In the genomic region with DNA sequence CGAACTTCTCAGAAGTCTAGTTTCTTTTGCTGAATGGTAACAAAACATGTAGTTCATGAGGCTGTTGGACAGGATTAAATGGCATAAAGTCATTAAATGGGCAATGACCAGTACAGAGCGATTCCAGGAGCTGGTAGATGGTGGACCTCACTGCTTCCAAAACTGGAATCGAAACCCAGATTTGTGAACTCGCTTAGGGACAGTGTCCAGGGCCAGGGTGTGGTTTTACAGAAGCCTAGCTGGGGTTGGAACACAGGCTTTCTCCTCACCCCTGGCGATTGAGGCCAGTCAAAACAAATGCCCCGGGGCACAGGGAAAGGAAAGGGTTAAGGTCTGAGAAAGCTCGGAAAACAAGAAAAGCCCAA, we compare ENCODE assay signal across 10 mouse cellular contexts. TPM values are rescaled to one million over a fixed set of nuclear protein-coding genes. Genes with fewer than 3 reads are reported as not detected.
DNase-seq lines count a peak whose midpoint lies in the region; ATAC-seq and TF ChIP-seq lines count a peak whose summit lies in the region.
"Had no signal": no experiment of that assay in that cellular context is flagged by ENCODE, and none has a peak within 500 bp of the region (broad histone marks: within the 10 kb centered on the region; RNA-seq: fewer than 3 reads in every experiment).

No protein-coding gene starts in this region.

- WGBS in kidney, adult 2 months: 31% methylated on average over 7 of the region's 7 CpGs
- 19% methylated on average over 7 of the region's 7 CpGs for WGBS in embryonic facial prominence, embryonic 13.5 days
- WGBS in hindbrain, postnatal 0 days: 17% methylated on average over 7 of the region's 7 CpGs
- WGBS in midbrain, embryonic 15.5 days: 8% methylated on average over 7 of the region's 7 CpGs

- H3K27ac ChIP-seq in kidney, adult 2 months (ENCODE audit: insufficient read depth, low read depth, low read length): no peak overlapping the region
- H3K27ac ChIP-seq in embryonic facial prominence, embryonic 13.5 days: no peak overlapping the region
- peak overlapping the region; percentile 88 for H3K27ac ChIP-seq in hindbrain, postnatal 0 days
- peak overlapping the region; percentile 84 for H3K27ac ChIP-seq in midbrain, embryonic 15.5 days

- DNase-seq in kidney, adult 2 months: no peak
- no peak for DNase-seq in kidney, postnatal 36 days
- no peak for DNase-seq in hindbrain, postnatal 0 days (ENCODE audit: low spot score)
- no peak for DNase-seq in layer of hippocampus, postnatal 14 days (ENCODE audit: low spot score in 2 of 2)
- no peak for DNase-seq in gastrocnemius, adult 8-10 months (ENCODE audit: low spot score in 2 of 2)
- DNase-seq in layer of hippocampus, postnatal 36 days: no peak
- DNase-seq: thymus, postnatal 36 days had no signal

- no peaks in the 10 kb centered on the region for H3K4me1 ChIP-seq in kidney, adult 2 months (ENCODE audit: control insufficient read depth, insufficient read depth, low read length)
- H3K4me1 ChIP-seq in embryonic facial prominence, embryonic 13.5 days: peaks cover 14% of the 10 kb centered on the region
- peaks cover 4% of the 10 kb centered on the region; the same call in 1 of the 2 replicates for H3K4me1 ChIP-seq in hindbrain, postnatal 0 days (ENCODE audit: insufficient read depth, low read length)
- H3K4me1 ChIP-seq in midbrain, embryonic 15.5 days: peaks cover 52% of the 10 kb centered on the region

- TF ChIP-seq CTCF in kidney, adult 2 months (conservative IDR thresholded peaks at IDR 0.05; ENCODE audit: insufficient read depth, insufficient read length, low read depth, low read length): no peak
- TF ChIP-seq CTCF in hindbrain, postnatal 0 days (IDR thresholded peaks at IDR 0.05; ENCODE audit: low read depth): no peak

- peak overlapping the region; percentile 86 for H3K4me2 ChIP-seq in embryonic facial prominence, embryonic 13.5 days
- H3K4me2 ChIP-seq in hindbrain, postnatal 0 days (ENCODE audit: low read depth, low read length): peak overlapping the region; percentile 77
- H3K4me2 ChIP-seq in midbrain, embryonic 15.5 days: peak overlapping the region; percentile 85

- peaks cover 6% of the 10 kb centered on the region for H3K27me3 ChIP-seq in kidney, adult 2 months (replicated peaks; ENCODE audit: control insufficient read depth, insufficient read depth, low read length)
- H3K27me3 ChIP-seq in embryonic facial prominence, embryonic 13.5 days: peaks cover 29% of the 10 kb centered on the region
- H3K27me3 ChIP-seq in hindbrain, postnatal 0 days (ENCODE audit: insufficient read depth, low read length): no peaks in the 10 kb centered on the region
- no peaks in the 10 kb centered on the region for H3K27me3 ChIP-seq in midbrain, embryonic 15.5 days (replicated peaks)

- no peaks in the 10 kb centered on the region for H3K36me3 ChIP-seq in kidney, adult 2 months (ENCODE audit: control insufficient read depth, insufficient read depth, low read length)
- no peaks in the 10 kb centered on the region for H3K36me3 ChIP-seq in embryonic facial prominence, embryonic 13.5 days
- H3K36me3 ChIP-seq in hindbrain, postnatal 0 days (ENCODE audit: insufficient read depth, low read length): no peaks in the 10 kb centered on the region
- H3K36me3 ChIP-seq in midbrain, embryonic 15.5 days (replicated peaks): no peaks in the 10 kb centered on the region

- H3K9ac ChIP-seq in embryonic facial prominence, embryonic 13.5 days: peak overlapping the region; percentile 77
- peak overlapping the region; percentile 78 for H3K9ac ChIP-seq in hindbrain, postnatal 0 days (replicated peaks; ENCODE audit: low read length)
- H3K9ac ChIP-seq in midbrain, embryonic 15.5 days: peak overlapping the region; percentile 85

- H3K9me3 ChIP-seq in embryonic facial prominence, embryonic 13.5 days: no peaks in the 10 kb centered on the region
- no peaks in the 10 kb centered on the region for H3K9me3 ChIP-seq in hindbrain, postnatal 0 days (ENCODE audit: low read length)
- no peaks in the 10 kb centered on the region for H3K9me3 ChIP-seq in midbrain, embryonic 15.5 days

- no peak for ATAC-seq in embryonic facial prominence, embryonic 13.5 days (ENCODE audit: insufficient number of reproducible peaks, insufficient read depth, low FRiP score, low TSS enrichment, low read depth)
- ATAC-seq in hindbrain, postnatal 0 days: no peak
- ATAC-seq in midbrain, embryonic 15.5 days (replicated peaks): peak; percentile 25; the same call in 1 of the 2 replicates

- TF ChIP-seq POLR2A in kidney, adult 2 months (IDR thresholded peaks at IDR 0.05; ENCODE audit: low read depth, low read length): no peak

- H3K4me3 ChIP-seq in kidney, adult 2 months (ENCODE audit: insufficient read depth, low read depth, low read length): peak overlapping the region; percentile 34; the same call in 1 of the 2 replicates
- H3K4me3 ChIP-seq in embryonic facial prominence, embryonic 13.5 days: peak overlapping the region; percentile 67
- peak overlapping the region; percentile 83 for H3K4me3 ChIP-seq in hindbrain, postnatal 0 days (ENCODE audit: low read length)
- H3K4me3 ChIP-seq in midbrain, embryonic 15.5 days: peak overlapping the region; percentile 90

RNA-seq across cellular contexts. Expression of a gene that starts 0.3 kb away (rescaled TPM):
- 0.63 and 1.4 TPM in 2 replicates for polyA plus RNA-seq in kidney, adult 2 months (2012; rRNA removed)
- 7.8 and 9.0 TPM in 2 replicates for polyA plus RNA-seq in embryonic facial prominence, embryonic 13.5 days (2015; fragmentation: Nextera tagmentation; extraction: Ambion mirVana)
- total RNA-seq in hindbrain, postnatal 0 days (2014; rRNA removed): 98.9 and 107 TPM in 2 replicates
- polyA plus RNA-seq in hindbrain, postnatal 0 days (2015; fragmentation: Nextera tagmentation; extraction: Ambion mirVana): 55.2 and 59.5 TPM in 2 replicates
- polyA plus RNA-seq in midbrain, embryonic 15.5 days (2015; fragmentation: Nextera tagmentation; extraction: Ambion mirVana): 32.2 and 37.9 TPM in 2 replicates
- 10 to 100 TPM; 22.2 to 22.7 TPM for total RNA-seq in layer of hippocampus, postnatal 14 days (2021)
- total RNA-seq in gastrocnemius, adult 8-10 months (2022): 1 to 10 TPM in 2 of 4 experiments, under 1 TPM in 2; 0.92 to 1.1 (median 0.99) TPM
- total RNA-seq in layer of hippocampus, postnatal 36 days (2021): 10 to 100 TPM; 20.6 to 21.5 TPM
- total RNA-seq: monocyte, adult 5-6 weeks had no signal

Comparison
In these comparisons a context has a peak if more than half of its experiments do, and no peak if none do; other contexts are left out.
1. H3K27ac ChIP-seq: peak in hindbrain, postnatal 0 days (single experiment) and midbrain, embryonic 15.5 days (single experiment); none in kidney, adult 2 months (single experiment) and embryonic facial prominence, embryonic 13.5 days (single experiment).
2. H3K4me3 ChIP-seq: peak in every context shown above with its lines; median percentile 90 in midbrain, embryonic 15.5 days; 83 in hindbrain, postnatal 0 days; 67 in embryonic facial prominence, embryonic 13.5 days; 34 in kidney, adult 2 months.
3. RNA of a gene that starts 0.3 kb away (total RNA-seq): 98.9 to 107 TPM in hindbrain, postnatal 0 days, 22.2 to 22.7 TPM in layer of hippocampus, postnatal 14 days and 20.6 to 21.5 TPM in layer of hippocampus, postnatal 36 days; 0.92 to 1.1 TPM in gastrocnemius, adult 8-10 months; every median in the first group is over 10 times any median in the second.
4. Peak in every context shown above with its lines, with median percentiles within 50 percentile points of each other: H3K4me2 ChIP-seq and H3K9ac ChIP-seq.